Mouse (Mus musculus) right cerebral cortex, adult 2 months (tissue): Measurements from ENCODE around the gene Tnip2.

Experiments
- DNase-seq, 2 experiments: peaks; one replicate each; pipeline ENCODE4 v3.0.0; 2021 to 2022; ENCODE audit warnings: low spot score in 2 of 2

Gene Tnip2

GRCm38 (mm10) chr5:34461841-34462240, 52.0 kb downstream of the Tnip2 start:
- DNase-seq: no peak

- DNase-seq: no peak
These were observed 52.5 kb downstream of the Tnip2 start for GRCm38 (mm10) chr5:34461294-34461693.

GRCm38 (mm10) chr5:34458994-34459393, 54.8 kb downstream of the Tnip2 start:
- DNase-seq: peak in 1 of 2 experiments; percentile 42

GRCm38 (mm10) chr5:34446207-34446606, 67.6 kb downstream of the Tnip2 start:
- no peak for DNase-seq
